Mouse (Mus musculus) neural tube, embryonic 15.5 days (tissue): ENCODE data around the gene Fam172a. TPM values are rescaled to one million over a fixed set of nuclear protein-coding genes. Genes with fewer than 3 reads are reported as not detected.

ENCODE experiments used
- ATAC-seq: fragments of 200-750 bp; cut with Nextera tagmentation; 2 replicates; pipeline ENCODE4 v1.8.0; 2017; ENCODE audit warnings: mild to moderate bottlenecking, moderate TSS enrichment, moderate library complexity; ENCODE audit not compliant: low FRiP score
- H3K27ac ChIP-seq: fragments of 300-500 bp; sonication (generic); replicated peaks from 2 replicates; pipeline ENCODE4 v1.5.1; 2015; ENCODE audit warnings: mild to moderate bottlenecking, inconsistent platforms
- H3K27me3 ChIP-seq: fragments of 300-500 bp; sonication (generic); replicated peaks from 2 replicates; pipeline ENCODE4 v1.6.1; 2015; ENCODE audit warnings: inconsistent platforms
- H3K36me3 ChIP-seq: fragments of 300-500 bp; sonication (generic); 2 replicates; pipeline ENCODE4 v1.6.1; 2015; ENCODE audit warnings: inconsistent platforms
- H3K4me1 ChIP-seq: fragments of 300-500 bp; sonication (generic); 2 replicates; pipeline ENCODE4 v1.6.1; 2015; ENCODE audit warnings: inconsistent platforms
- H3K4me2 ChIP-seq: fragments of 300-500 bp; sonication (generic); 2 replicates; pipeline ENCODE4 v1.6.1; 2015; ENCODE audit warnings: inconsistent platforms, mild to moderate bottlenecking, moderate library complexity
- H3K4me3 ChIP-seq: fragments of 300-500 bp; sonication (generic); replicated peaks from 2 replicates; pipeline ENCODE4 v1.5.1; 2015; ENCODE audit warnings: mild to moderate bottlenecking, inconsistent platforms
- H3K9ac ChIP-seq: fragments of 300-500 bp; sonication (generic); replicated peaks from 2 replicates; pipeline ENCODE4 v1.6.1; 2015; ENCODE audit warnings: mild to moderate bottlenecking, inconsistent platforms
- H3K9me3 ChIP-seq: fragments of 300-500 bp; sonication (generic); replicated peaks from 2 replicates; pipeline ENCODE4 v1.6.1; 2016; ENCODE audit warnings: inconsistent platforms
- WGBS: fragments of 180-500 bp; shearing (Covaris S2); methylation state at CpG from one replicate; pipeline ENCODE4 v1.1.7; 2015; ENCODE audit warnings: mixed read lengths; 5-methylcytosine and 5-hydroxymethylcytosine counted together
- polyA plus RNA-seq: library from polyadenylated mRNA; unstranded; fragments of >200 nt; fragmentation: Nextera tagmentation; extraction: Ambion mirVana; gene quantifications from 2 replicates; pipeline ENCODE4 v1.2.1, GENCODE M21; 2015

The Fam172a gene
- polyA plus RNA-seq, 1 experiment from 2014 or later = 39.5 TPM

GRCm38 (mm10) chr13:78203348-78204061 lies 501.7 kb downstream of the Fam172a start:
- H3K9me3 ChIP-seq = no peaks in the 10 kb centered on the region
- peak overlapping the region; percentile 87 for H3K4me2 ChIP-seq
- peak; percentile 67 for ATAC-seq
- WGBS = under 1% methylated on average over 37 of the region's 37 CpGs
- H3K4me1 ChIP-seq = peaks cover 33% of the 10 kb centered on the region
- H3K9ac ChIP-seq = peak overlapping the region; percentile 74
- H3K4me3 ChIP-seq = peak overlapping the region; percentile 87
- H3K36me3 ChIP-seq = no peaks in the 10 kb centered on the region
- no peaks in the 10 kb centered on the region for H3K27me3 ChIP-seq
- H3K27ac ChIP-seq = peak overlapping the region; percentile 94

- Histone ChIP-seq H3K4me2 (peak overlapping the region; percentile 3; the same call in 1 of the 2 replicates), H3K4me3 (no peak overlapping the region), H3K27me3 (no peaks in the 10 kb centered on the region), H3K27ac (no peak overlapping the region), H3K36me3 (no peaks in the 10 kb centered on the region), H3K9ac (no peak overlapping the region), H3K9me3 (no peaks in the 10 kb centered on the region), H3K4me1 (peaks cover 53% of the 10 kb centered on the region)
- ATAC-seq = no peak
Observed at GRCm38 (mm10) chr13:78205426-78205825, 503.6 kb downstream of the Fam172a start.

- Histone ChIP-seq H3K4me3 (no peak overlapping the region), H3K27me3 (no peaks in the 10 kb centered on the region), H3K27ac (peak overlapping the region; percentile 38; the same call in 1 of the 2 replicates), H3K4me2 (peak overlapping the region; percentile 40), H3K9ac (no peak overlapping the region), H3K36me3 (no peaks in the 10 kb centered on the region), H3K4me1 (peaks cover 67% of the 10 kb centered on the region), H3K9me3 (no peaks in the 10 kb centered on the region)
- WGBS = 29% methylated on average over 7 of the region's 7 CpGs
- no peak for ATAC-seq
Observed at GRCm38 (mm10) chr13:78206891-78207430, 505.1 kb downstream of the Fam172a start.

GRCm38 (mm10) chr13:78207796-78208645 lies 506.2 kb downstream of the Fam172a start:
- H3K9ac ChIP-seq = no peak overlapping the region
- H3K4me3 ChIP-seq = no peak overlapping the region
- H3K4me2 ChIP-seq = peak overlapping the region; percentile 40
- no peaks in the 10 kb centered on the region for H3K27me3 ChIP-seq
- WGBS = 14% methylated on average over 12 of the region's 12 CpGs
- no peaks in the 10 kb centered on the region for H3K9me3 ChIP-seq
- H3K27ac ChIP-seq = peak overlapping the region; percentile 46; the same call in 1 of the 2 replicates
- H3K4me1 ChIP-seq = peaks cover 71% of the 10 kb centered on the region
- H3K36me3 ChIP-seq = no peaks in the 10 kb centered on the region
- ATAC-seq = no peak

- H3K4me3 ChIP-seq = 0 out of 2 replicates have a peak overlapping the region, but pooled peaks have one; percentile 41
- H3K9ac ChIP-seq = no peak overlapping the region
- peaks cover 70% of the 10 kb centered on the region for H3K4me1 ChIP-seq
- 0 out of 2 replicates have a peak overlapping the region, but pooled peaks have one; percentile 46 for H3K27ac ChIP-seq
- WGBS = 12% methylated on average over 14 of the region's 14 CpGs
- H3K27me3 ChIP-seq = no peaks in the 10 kb centered on the region
- H3K4me2 ChIP-seq = peak overlapping the region; percentile 90
- H3K9me3 ChIP-seq = no peaks in the 10 kb centered on the region
- no peaks in the 10 kb centered on the region for H3K36me3 ChIP-seq
- ATAC-seq = no peak
Observed at GRCm38 (mm10) chr13:78208689-78209410, 507.0 kb downstream of the Fam172a start.

- peak overlapping the region; percentile 21 for H3K9ac ChIP-seq
- peaks cover 64% of the 10 kb centered on the region for H3K4me1 ChIP-seq
- H3K36me3 ChIP-seq = no peaks in the 10 kb centered on the region
- 1% methylated on average over 12 of the region's 12 CpGs for WGBS
- ATAC-seq = peak; percentile 28
- no peaks in the 10 kb centered on the region for H3K27me3 ChIP-seq
- H3K9me3 ChIP-seq = no peaks in the 10 kb centered on the region
- peak overlapping the region; percentile 90 for H3K4me2 ChIP-seq
- H3K27ac ChIP-seq = peak overlapping the region; percentile 71
- H3K4me3 ChIP-seq = peak overlapping the region; percentile 41
Observed at GRCm38 (mm10) chr13:78209611-78210028, 507.8 kb downstream of the Fam172a start.

- H3K4me1 ChIP-seq = peaks cover 61% of the 10 kb centered on the region
- peak overlapping the region; percentile 41 for H3K4me3 ChIP-seq
- H3K36me3 ChIP-seq = no peaks in the 10 kb centered on the region
- H3K4me2 ChIP-seq = peak overlapping the region; percentile 90
- under 1% methylated on average over 38 of the region's 38 CpGs for WGBS
- peak overlapping the region; percentile 21 for H3K9ac ChIP-seq
- ATAC-seq = peak; percentile 67
- peak overlapping the region; percentile 71 for H3K27ac ChIP-seq
- H3K27me3 ChIP-seq = no peaks in the 10 kb centered on the region
- H3K9me3 ChIP-seq = no peaks in the 10 kb centered on the region
Observed at GRCm38 (mm10) chr13:78210029-78210747, 508.4 kb downstream of the Fam172a start.

GRCm38 (mm10) chr13:78210748-78211089 lies 508.9 kb downstream of the Fam172a start:
- peaks cover 57% of the 10 kb centered on the region for H3K4me1 ChIP-seq
- H3K9ac ChIP-seq = peak overlapping the region; percentile 21
- no peaks in the 10 kb centered on the region for H3K36me3 ChIP-seq
- H3K27ac ChIP-seq = peak overlapping the region; percentile 71; the same call in 1 of the 2 replicates
- H3K4me3 ChIP-seq = peak overlapping the region; percentile 41
- peak; percentile 29; the same call in 1 of the 2 replicates for ATAC-seq
- peak overlapping the region; percentile 90 for H3K4me2 ChIP-seq
- H3K9me3 ChIP-seq = no peaks in the 10 kb centered on the region
- 12% methylated on average over 13 of the region's 13 CpGs for WGBS
- no peaks in the 10 kb centered on the region for H3K27me3 ChIP-seq

GRCm38 (mm10) chr13:78211231-78212010 lies 509.6 kb downstream of the Fam172a start:
- no peak overlapping the region for H3K9ac ChIP-seq
- H3K27ac ChIP-seq = no peak overlapping the region
- no peak overlapping the region; the same call in 1 of the 2 replicates for H3K4me3 ChIP-seq
- H3K27me3 ChIP-seq = no peaks in the 10 kb centered on the region
- H3K4me1 ChIP-seq = peaks cover 56% of the 10 kb centered on the region
- 34% methylated on average over 14 of the region's 14 CpGs for WGBS
- H3K9me3 ChIP-seq = no peaks in the 10 kb centered on the region
- H3K4me2 ChIP-seq = peak overlapping the region; percentile 90
- H3K36me3 ChIP-seq = no peaks in the 10 kb centered on the region
- no peak for ATAC-seq

- H3K27ac ChIP-seq = no peak overlapping the region
- no peaks in the 10 kb centered on the region for H3K36me3 ChIP-seq
- H3K9ac ChIP-seq = no peak overlapping the region
- H3K27me3 ChIP-seq = no peaks in the 10 kb centered on the region
- no peak overlapping the region for H3K4me2 ChIP-seq
- no peak for ATAC-seq
- peaks cover 53% of the 10 kb centered on the region for H3K4me1 ChIP-seq
- no peak overlapping the region for H3K4me3 ChIP-seq
- WGBS = 43% methylated on average over 15 of the region's 15 CpGs
- H3K9me3 ChIP-seq = no peaks in the 10 kb centered on the region
Observed at GRCm38 (mm10) chr13:78212111-78212510, 510.3 kb downstream of the Fam172a start.
